Mouse (Mus musculus) thymus, postnatal 36 days (tissue): ENCODE results near the gene Nek8.
A peak's percentile ranks its signal among the peaks of the same experiment; 100 is the strongest.

Source experiments
- DNase-seq, 2 experiments: peaks; one replicate each; pipeline ENCODE4 v3.0.0; 2022; ENCODE audit warnings: mixed read lengths in 2 of 2

Gene Nek8

GRCm38 (mm10) chr11:78166161-78166560 is 10.3 kb downstream of the Nek8 start:
- DNase-seq, result no peak

- DNase-seq, result no peak
Observed at GRCm38 (mm10) chr11:78165761-78166109, 10.7 kb downstream of the Nek8 start.

GRCm38 (mm10) chr11:78164924-78165760 is 11.3 kb downstream of the Nek8 start, which contains the start of gene Traf4:
Gene Traf4, minus strand, starts transcription at chr11:78165589.
- peak; percentile 89 to 90 for DNase-seq

- DNase-seq, result no peak
Observed at GRCm38 (mm10) chr11:78164604-78164923, 11.9 kb downstream of the Nek8 start.

- peak; percentile 76 to 85 for DNase-seq
Observed at GRCm38 (mm10) chr11:78163681-78164603, 12.5 kb downstream of the Nek8 start.

GRCm38 (mm10) chr11:78163045-78163444 is 13.4 kb downstream of the Nek8 start:
- DNase-seq, result no peak

GRCm38 (mm10) chr11:78162504-78162903 is 14.0 kb downstream of the Nek8 start:
- DNase-seq, result peak in 1 of 2 experiments; percentile 22

GRCm38 (mm10) chr11:78161968-78162367 is 14.5 kb downstream of the Nek8 start:
- peak in 1 of 2 experiments; percentile 15 for DNase-seq

- no peak for DNase-seq
Observed at GRCm38 (mm10) chr11:78161169-78161568, 15.3 kb downstream of the Nek8 start.

GRCm38 (mm10) chr11:78160675-78161074 is 15.8 kb downstream of the Nek8 start:
- no peak for DNase-seq

GRCm38 (mm10) chr11:78160171-78160570 is 16.3 kb downstream of the Nek8 start:
- peak in 1 of 2 experiments; percentile 13 for DNase-seq

- DNase-seq, result peak in 1 of 2 experiments; percentile 40
Observed at GRCm38 (mm10) chr11:78159557-78159956, 16.9 kb downstream of the Nek8 start.

GRCm38 (mm10) chr11:78159096-78159495 is 17.4 kb downstream of the Nek8 start:
- DNase-seq, result peak; percentile 74 to 77

GRCm38 (mm10) chr11:78156156-78156699 is 20.2 kb downstream of the Nek8 start:
- no peak for DNase-seq

GRCm38 (mm10) chr11:78155674-78156073 is 20.8 kb downstream of the Nek8 start:
- no peak for DNase-seq

- no peak for DNase-seq
Observed at GRCm38 (mm10) chr11:78153778-78154177, 22.7 kb downstream of the Nek8 start.

GRCm38 (mm10) chr11:78152299-78153231 is 23.9 kb downstream of the Nek8 start:
- DNase-seq, result no peak

- peak in 1 of 2 experiments; percentile 22 for DNase-seq
Observed at GRCm38 (mm10) chr11:78151161-78151560, 25.3 kb downstream of the Nek8 start.

GRCm38 (mm10) chr11:78146707-78147543 is 29.6 kb downstream of the Nek8 start:
- no peak for DNase-seq

- peak in 1 of 2 experiments; percentile 16 for DNase-seq
Observed at GRCm38 (mm10) chr11:78146168-78146567, 30.3 kb downstream of the Nek8 start.

GRCm38 (mm10) chr11:78143520-78143919 is 33.0 kb downstream of the Nek8 start:
- DNase-seq, result no peak
